Mouse (Mus musculus) heart, embryonic 10.5 days (tissue): ENCODE results near the gene Parn. TPM values are rescaled to one million over a fixed set of nuclear protein-coding genes. Genes with fewer than 3 reads are reported as not detected.

Experiments used
- DNase-seq: peaks from one replicate; pipeline ENCODE4 v3.0.0-alpha.2; 2017; ENCODE audit warnings: low spot score
- H3K27ac ChIP-seq: fragments of 300-500 bp; sonication (generic); 2 replicates; pipeline ENCODE4 v1.5.1; 2016; ENCODE audit warnings: mild to moderate bottlenecking
- H3K27me3 ChIP-seq: fragments of 300-500 bp; sonication (generic); 2 replicates; pipeline ENCODE4 v1.6.1; 2016; ENCODE audit warnings: mild to moderate bottlenecking; ENCODE audit not compliant: poor library complexity, insufficient read depth, severe bottlenecking
- H3K36me3 ChIP-seq: fragments of 300-500 bp; sonication (generic); 2 replicates; pipeline ENCODE4 v1.6.1; 2016; ENCODE audit warnings: mild to moderate bottlenecking, moderate library complexity
- H3K4me1 ChIP-seq: fragments of 300-500 bp; sonication (generic); 2 replicates; pipeline ENCODE4 v1.6.1; 2016; ENCODE audit warnings: mild to moderate bottlenecking
- H3K4me3 ChIP-seq: fragments of 300-500 bp; sonication (generic); 2 replicates; pipeline ENCODE4 v1.5.1; 2016; ENCODE audit warnings: mild to moderate bottlenecking, moderate library complexity
- H3K9me3 ChIP-seq: fragments of 300-500 bp; sonication (generic); 2 replicates; pipeline ENCODE4 v1.6.1; 2016; ENCODE audit warnings: mild to moderate bottlenecking, moderate library complexity
- WGBS: fragments of 180-500 bp; shearing (Covaris S2); methylation state at CpG from one replicate; pipeline ENCODE4 v1.1.7; 2016; 5-methylcytosine and 5-hydroxymethylcytosine counted together
- polyA plus RNA-seq: library from polyadenylated mRNA; unstranded; fragments of >200 nt; fragmentation: Nextera tagmentation; extraction: Ambion mirVana; gene quantifications from 2 replicates; pipeline ENCODE4 v1.2.1, GENCODE M21; 2016

Parn gene
- polyA plus RNA-seq, 1 experiment from 2014 or later: 36.6 TPM

DNA sequence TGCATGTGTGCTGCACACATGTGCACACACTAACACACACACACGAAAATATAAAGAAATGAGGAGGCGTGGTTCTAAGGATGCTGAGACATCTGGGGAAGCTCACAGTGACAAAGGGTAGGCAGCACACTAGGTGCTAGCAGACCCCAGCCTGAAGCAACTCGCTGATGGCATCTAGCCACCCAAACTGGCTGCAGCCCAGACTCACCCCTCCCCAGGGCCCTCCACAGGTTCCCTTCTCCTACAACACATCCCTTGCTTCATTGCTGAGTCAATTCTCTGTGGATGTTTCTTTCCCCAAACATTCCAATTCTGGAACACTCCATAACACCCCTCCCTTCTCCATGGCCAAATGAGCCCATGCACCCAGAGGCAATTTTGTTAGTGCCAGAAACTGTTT is 175.0 kb downstream of the Parn start:
- no peak overlapping the region for H3K4me3 ChIP-seq
- H3K4me1 ChIP-seq: peaks cover 9% of the 10 kb centered on the region; the same call in 1 of the 2 replicates
- 74% methylated on average over 3 of the region's 3 CpGs for WGBS
- no peaks in the 10 kb centered on the region for H3K9me3 ChIP-seq
- H3K27ac ChIP-seq: no peak overlapping the region
- H3K36me3 ChIP-seq: no peaks in the 10 kb centered on the region
- no peaks in the 10 kb centered on the region for H3K27me3 ChIP-seq
- DNase-seq: no peak

DNA sequence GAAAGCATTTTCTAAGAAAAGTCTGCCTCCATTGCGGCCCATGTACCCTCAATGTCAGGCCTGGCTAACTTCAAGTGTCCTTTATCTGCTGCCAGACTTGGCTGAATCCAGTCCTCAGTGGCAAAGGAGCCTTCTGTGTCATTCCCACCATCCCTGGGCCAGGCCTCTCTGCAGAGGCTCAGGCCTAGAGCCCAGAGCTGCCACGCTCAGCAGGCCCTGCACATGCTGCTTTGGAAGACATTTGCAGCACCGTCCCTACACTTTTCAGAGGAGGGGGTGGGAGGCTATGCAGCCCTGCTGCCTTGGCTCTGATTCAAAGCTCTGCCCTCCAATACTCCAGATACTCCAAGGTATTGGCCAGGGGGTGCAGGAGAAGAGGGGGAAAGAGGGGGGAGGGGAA is 176.2 kb downstream of the Parn start:
- 52% methylated on average over 3 of the region's 3 CpGs for WGBS
- DNase-seq: no peak
- Histone ChIP-seq H3K27me3 (no peaks in the 10 kb centered on the region), H3K9me3 (no peaks in the 10 kb centered on the region), H3K27ac (no peak overlapping the region), H3K36me3 (no peaks in the 10 kb centered on the region), H3K4me3 (no peak overlapping the region), H3K4me1 (peaks cover 9% of the 10 kb centered on the region; the same call in 1 of the 2 replicates)

Other genes starting within 250 kb of the Parn start
- 31.2 and 33.2 TPM in 2 replicates for gene Bfar, start 3.7 kb upstream of the Parn start, polyA plus RNA-seq
- gene 3110001I22Rik, start 3.8 kb upstream of the Parn start, polyA plus RNA-seq: 3.9 and 4.4 TPM in 2 replicates
- 0.09 TPM in 1 of 2 replicates, not detected in the other for gene Pla2g10, start 62.8 kb upstream of the Parn start, polyA plus RNA-seq
- gene Rrn3, start 112.5 kb upstream of the Parn start, polyA plus RNA-seq: 66.6 and 70.6 TPM in 2 replicates
- gene Ntan1, start 150.7 kb upstream of the Parn start, polyA plus RNA-seq: 129 and 145 TPM in 2 replicates
- gene Pdxdc1, start 235.0 kb upstream of the Parn start, polyA plus RNA-seq: 74.3 and 79.4 TPM in 2 replicates
- gene Mpv17l, start 235.0 kb upstream of the Parn start, polyA plus RNA-seq: 1.9 and 2.5 TPM in 2 replicates